Mouse (Mus musculus) cerebellum, adult 9-11 months (tissue): ENCODE measurements around the gene Olfr684.

Experiments used
- DNase-seq: peaks from one replicate; pipeline ENCODE4 v3.0.0; 2022

The Olfr684 gene

GRCm38 (mm10) chr7:105163553-105163952, at the start of gene Olfr684:
Olfr684 (minus strand) TSS chr7:105163653.
- DNase-seq, result no peak

DNA sequence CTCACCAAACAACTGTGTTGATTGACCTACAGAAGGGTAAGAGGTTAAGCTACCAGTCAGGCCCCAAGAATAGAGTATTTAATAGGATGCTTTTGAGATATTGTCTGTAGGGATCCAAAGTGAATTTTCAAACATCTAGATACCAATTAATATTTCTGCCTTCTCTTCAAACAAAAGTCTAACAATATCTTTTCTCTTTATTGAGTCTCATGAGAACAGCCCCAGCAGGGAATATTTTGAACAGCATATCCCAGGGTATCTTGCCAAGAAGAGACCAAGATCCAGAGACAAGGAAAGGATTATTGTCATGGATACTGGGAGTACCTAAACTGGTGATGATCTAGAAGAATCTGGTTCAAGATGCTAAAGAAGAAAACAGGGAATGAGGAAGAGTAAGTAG, 43.9 kb upstream of the Olfr684 start, which contains the start of gene Olfr686:
Olfr686 (minus strand) TSS at position 101 of the 400 bp plus-strand sequence.
- DNase-seq, result no peak

DNA sequence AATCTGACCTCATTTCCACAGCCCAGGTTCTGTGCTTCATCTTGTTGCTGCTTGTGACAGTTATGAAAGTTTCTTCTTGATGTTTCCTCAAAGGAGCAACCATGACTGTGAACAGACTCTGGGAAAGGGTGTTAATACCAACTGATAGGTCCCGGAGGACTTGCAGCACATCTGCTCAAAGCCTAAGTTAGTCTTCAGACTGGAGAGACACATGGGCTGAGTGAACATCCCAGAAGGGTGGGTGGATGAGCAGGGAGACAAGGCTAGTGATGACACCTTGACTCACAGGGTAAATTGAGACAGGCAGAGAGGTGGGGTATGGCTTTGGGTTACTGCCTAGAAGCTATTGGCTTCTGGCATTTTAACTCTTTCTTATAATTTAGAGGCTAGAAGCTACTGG, 22.5 kb upstream of the Olfr684 start, which contains the start of gene Olfr685:
Olfr685 (minus strand) TSS at position 101 of the 400 bp plus-strand sequence.
- DNase-seq, result no peak

- DNase-seq, result no peak
Measured at GRCm38 (mm10) chr7:105170773-105171172, 7.3 kb upstream of the Olfr684 start.

GRCm38 (mm10) chr7:105146912-105147311, 16.5 kb downstream of the Olfr684 start, which contains the start of gene Olfr683:
Olfr683 (minus strand) TSS chr7:105147012.
- DNase-seq, result no peak

DNA sequence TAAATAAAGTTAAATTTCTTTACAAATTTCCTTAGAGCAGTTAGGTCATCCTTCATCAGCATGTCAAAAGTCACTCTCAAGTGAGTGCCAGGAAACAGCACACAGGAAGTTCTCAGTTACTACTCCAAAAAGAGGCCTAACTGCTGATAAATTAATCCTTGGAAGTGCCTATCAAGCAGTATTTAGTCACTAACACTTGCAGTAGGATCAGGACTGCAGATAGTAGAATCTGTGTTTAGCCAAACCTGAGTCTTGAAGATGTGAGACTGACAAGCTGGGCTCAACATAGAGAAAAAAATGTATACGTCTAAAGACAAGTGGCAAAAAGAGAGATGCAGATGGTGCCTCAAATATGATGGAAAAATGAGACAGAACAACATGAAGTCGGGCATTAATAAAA, 22.2 kb downstream of the Olfr684 start:
- DNase-seq, result no peak

- no peak for DNase-seq
Measured at GRCm38 (mm10) chr7:105116536-105116935, 46.9 kb downstream of the Olfr684 start, which contains the start of gene Olfr681. Olfr681 (plus strand) TSS chr7:105116836.
